Mouse (Mus musculus) forelimb bud, embryonic 11.5 days (tissue): ENCODE measurements around the gene Olfr316.

Source experiments
- DNase-seq: peaks from one replicate; pipeline ENCODE4 v3.0.0-alpha.2; 2012; ENCODE audit warnings: low read depth, low spot score

Olfr316 gene

GRCm38 (mm10) chr11:58804393-58804792 is 51.9 kb downstream of the Olfr316 start:
- DNase-seq, result no peak
